Mouse (Mus musculus): ENCODE data around the gene Arap1.

GRCm38 (mm10) chr7:101457283-101457682 lies 109.4 kb downstream of the Arap1 start:
- no peak for TF ChIP-seq CTCF (IDR thresholded peaks at IDR 0.05; ENCODE audit: low read depth, low read length)
- no peak for TF ChIP-seq POLR2A (IDR thresholded peaks at IDR 0.05; ENCODE audit: borderline replicate concordance, low read depth, low read length)

Data from bone marrow macrophage, adult 2 months (primary cell).